Mouse (Mus musculus): ENCODE results near the gene Polr2i.
"Not testable (repeated sequence)": the region's sequence is repeated elsewhere in the genome, so short reads cannot be mapped to it uniquely, and the experiment has no call there.

Gene Polr2i

DNA sequence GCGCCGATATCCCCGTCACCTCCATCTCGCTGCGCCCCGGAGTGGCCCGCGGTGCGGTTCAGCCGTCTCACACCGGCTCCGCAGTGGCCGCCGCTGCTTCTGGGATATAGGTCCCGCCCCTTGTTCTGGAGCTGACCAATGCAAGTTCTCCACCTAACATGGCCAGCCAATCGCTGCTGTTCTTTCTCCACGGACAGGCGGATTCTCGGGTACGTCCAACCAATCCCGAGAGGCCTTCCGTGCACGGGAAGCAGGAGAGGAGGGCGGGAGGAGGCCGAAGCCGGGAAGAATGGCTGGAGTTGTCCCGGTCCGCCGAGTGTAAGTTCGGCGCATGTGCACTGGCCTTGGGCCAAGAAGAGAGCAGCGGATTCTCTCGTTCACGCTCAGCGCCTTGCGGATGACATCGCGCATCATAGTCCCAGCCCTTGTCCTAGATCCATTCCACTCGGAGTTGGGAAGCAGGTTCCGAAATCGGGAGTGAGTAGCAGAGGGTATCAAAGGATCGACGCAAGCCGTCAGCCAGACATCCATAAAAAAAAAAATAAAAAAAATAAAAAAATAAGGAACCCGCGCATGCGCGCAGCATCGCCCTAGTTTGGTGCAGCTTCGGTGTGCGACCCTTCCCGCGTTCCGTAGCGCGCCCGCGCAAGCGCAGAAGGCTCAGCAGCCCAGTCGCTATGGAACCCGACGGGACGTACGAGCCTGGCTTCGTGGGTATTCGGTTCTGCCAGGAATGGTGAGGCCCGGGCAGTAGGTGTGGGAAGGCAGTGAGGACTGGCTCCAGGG lies at the start of gene Polr2i, which contains the start of gene Tbcb:
Polr2i (plus strand) TSS at position 280 of the 786 bp plus-strand sequence.
Tbcb (minus strand) TSS at position 604 of the 786 bp plus-strand sequence.
- DNase-seq, result peak; percentile 93 to 94

DNA sequence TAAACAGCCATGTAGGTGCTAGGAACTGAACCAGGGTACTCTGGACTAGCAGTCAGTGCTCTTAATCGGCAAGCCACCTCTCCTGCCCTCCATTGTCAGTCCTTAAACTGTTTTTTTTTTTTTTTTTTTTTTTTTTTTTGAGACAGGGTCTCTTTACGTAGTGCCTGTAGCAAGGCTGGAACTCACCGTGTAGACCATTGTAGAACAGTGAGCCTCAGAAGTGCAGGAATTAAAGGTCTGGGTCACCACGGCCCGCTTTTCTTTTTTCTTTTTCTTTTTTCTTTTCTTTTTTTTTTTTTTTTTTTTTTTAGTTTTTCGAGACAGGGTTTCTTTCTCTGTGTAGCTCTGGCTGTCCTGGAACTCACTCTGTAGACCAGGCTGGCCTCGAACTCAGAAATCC lies 48.6 kb upstream of the Polr2i start:
- not testable (repeated sequence) for DNase-seq

- DNase-seq, result peak; percentile 82 to 88
Measured at GRCm38 (mm10) chr7:30183879-30184289, 47.9 kb upstream of the Polr2i start, which contains the start of gene Cox7a1. Cox7a1 (plus strand) TSS chr7:30184144.

- DNase-seq, result no peak
Measured at GRCm38 (mm10) chr7:30184641-30185348, 47.0 kb upstream of the Polr2i start.

DNA sequence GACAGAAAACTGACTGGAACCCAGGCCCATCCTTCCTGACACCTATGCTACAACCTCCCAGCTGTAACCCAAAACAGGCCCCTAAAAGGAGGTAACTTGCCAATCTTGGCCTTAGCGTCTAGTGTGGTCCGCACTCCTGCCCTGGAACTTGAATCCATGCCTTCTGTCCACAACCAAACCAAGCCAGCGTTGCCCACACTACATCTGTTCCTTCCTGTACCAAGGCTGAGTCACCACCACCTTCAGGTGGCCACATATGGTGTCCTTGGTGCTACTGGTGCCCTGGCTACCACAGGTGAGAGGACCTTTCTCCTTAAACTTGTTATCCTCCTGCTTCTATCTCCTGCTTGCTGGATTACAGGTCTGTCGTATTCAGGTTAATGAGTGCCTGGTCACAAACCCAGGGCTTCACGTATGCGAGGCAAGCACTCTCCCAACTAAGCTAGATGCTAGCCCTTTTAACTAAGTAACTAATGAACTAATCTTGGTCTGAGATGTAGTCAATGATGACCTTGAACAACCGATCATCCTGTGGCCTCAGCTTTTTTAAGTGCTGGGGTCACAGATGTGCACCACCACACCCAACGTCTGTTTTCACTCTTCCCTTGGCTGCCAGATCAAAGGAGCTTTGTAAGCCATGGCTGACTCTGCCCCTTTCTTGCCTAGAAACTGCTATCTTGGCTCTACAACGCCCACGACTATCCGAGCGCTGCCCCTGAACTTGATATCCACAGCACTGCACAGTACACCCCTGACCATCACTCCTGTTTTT lies 43.2 kb upstream of the Polr2i start:
- no peak for DNase-seq

DNA sequence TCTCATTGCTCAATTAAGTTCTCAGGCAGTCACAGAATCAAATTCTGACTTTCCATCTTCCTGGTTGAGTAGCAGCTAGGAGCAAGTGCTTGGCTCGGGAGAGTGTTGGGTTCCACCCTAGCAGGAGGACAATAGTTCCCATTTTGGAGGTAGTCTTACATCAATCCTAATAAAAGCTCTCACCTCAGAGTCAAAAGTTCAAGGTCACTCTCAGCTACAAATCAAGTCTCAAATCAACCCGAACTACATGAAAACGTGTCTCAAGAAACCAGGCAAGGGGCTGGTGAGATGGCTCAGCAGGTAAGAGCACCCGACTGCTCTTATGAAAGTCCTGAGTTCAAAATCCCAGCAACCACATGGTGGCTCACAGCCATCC lies 42.6 kb upstream of the Polr2i start:
- DNase-seq, result no peak

DNA sequence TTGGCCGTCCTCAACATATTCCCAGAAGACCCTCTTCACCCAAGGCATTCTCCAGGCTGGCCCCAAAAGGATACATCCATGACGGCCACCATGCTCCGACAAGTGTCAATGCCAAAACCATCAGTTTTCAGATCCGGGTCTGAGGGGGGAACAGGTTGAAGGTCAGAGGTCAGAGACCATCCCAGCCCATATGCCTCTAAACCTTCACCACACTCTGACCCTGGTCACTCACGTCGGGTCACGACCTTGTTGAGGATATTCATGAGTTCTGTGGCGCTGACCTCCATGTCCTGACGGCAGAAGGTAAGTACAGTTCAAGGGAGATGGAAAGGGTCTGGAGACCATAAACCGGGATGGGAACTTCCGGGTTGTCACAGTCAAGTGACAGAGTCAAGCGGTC lies 39.7 kb upstream of the Polr2i start:
- DNase-seq, result no peak

- no peak for DNase-seq
Measured at GRCm38 (mm10) chr7:30193013-30193412, 38.7 kb upstream of the Polr2i start.

DNA sequence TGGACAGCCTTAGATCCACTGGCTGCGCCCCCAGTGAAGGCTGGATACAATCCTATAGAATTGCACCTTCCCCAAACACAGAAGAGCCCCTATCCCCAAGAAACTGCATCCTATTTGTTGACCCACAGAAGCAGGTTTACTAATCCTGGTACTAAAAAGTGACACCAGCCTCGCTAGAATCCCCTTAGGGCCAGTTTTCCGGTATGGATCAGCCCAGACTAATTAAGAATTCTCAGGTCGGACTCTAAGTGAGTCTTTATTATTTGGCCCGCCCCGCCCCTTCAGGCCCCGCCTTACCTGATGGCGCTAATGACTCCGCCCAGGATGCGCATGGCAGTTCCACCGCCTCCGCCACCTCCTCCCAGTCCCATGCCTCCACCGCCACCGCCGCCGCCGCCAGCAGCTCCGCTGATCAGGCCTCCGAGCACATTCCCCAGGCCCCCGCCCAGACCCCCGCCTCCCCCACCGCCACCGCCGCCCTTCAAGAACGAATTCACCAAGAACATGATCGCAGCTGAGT lies 38.1 kb upstream of the Polr2i start:
- peak; percentile 59 to 68 for DNase-seq

GRCm38 (mm10) chr7:30194101-30194831 lies 37.5 kb upstream of the Polr2i start:
- DNase-seq, result peak in 1 of 2 experiments; percentile 32

DNA sequence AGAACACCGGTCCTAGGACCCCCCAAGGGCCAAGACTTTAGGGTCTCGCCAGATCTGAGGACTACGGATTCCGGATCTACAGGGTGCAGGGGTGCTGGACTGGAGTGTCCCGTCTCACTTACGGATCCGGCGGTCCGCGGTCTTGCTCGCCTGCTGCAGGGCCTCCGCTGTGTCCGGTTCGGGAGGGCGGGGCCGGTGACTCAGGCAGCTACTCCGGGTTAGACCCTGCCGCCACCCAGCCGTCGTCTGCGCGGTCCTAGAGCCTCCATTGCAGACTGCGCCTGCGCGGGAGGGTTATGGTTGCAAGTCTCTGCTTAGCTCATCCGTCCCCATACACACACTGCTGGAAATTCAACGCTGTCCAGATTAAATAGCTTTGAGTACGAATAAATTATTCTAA lies 36.9 kb upstream of the Polr2i start:
- peak; percentile 92 to 94 for DNase-seq

DNA sequence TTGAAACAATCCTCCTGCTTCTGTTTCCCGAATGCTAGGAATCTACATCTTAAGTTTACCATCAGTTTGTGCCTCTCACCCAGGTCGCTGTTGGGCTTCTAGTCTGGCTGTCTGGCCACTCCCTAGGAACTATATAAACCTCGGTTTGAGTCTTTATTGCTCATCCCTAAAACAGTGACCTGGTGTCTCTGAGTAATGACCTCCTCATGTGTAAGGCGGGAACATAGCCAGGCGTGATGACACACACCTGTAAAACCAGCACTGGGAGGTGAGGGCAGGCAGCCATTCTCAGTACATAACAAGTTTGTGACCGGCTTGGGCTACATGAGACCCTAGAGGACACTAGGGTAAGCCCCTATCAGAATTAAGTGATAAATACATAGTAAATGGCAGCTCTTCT lies 36.3 kb upstream of the Polr2i start:
- no peak for DNase-seq

DNA sequence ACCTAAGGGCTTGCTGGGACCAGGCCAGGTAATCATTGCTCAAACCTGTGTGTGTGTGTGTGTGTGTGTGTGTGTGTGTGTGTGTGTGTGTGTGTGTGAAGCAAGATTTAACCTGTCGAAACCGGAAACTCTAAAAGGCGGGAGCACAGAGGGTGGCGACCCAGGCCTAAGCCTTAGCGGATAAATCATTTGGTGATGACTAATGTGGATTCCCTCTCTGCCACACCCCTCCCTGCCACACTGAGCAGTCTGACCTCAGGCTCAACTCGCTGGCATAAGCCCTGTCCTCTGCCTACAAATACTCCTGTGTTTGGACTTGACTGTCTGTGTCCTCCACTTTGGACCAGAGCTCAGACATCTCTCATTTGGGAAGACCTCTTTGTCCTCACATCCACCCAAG lies 35.6 kb upstream of the Polr2i start:
- no peak for DNase-seq

DNA sequence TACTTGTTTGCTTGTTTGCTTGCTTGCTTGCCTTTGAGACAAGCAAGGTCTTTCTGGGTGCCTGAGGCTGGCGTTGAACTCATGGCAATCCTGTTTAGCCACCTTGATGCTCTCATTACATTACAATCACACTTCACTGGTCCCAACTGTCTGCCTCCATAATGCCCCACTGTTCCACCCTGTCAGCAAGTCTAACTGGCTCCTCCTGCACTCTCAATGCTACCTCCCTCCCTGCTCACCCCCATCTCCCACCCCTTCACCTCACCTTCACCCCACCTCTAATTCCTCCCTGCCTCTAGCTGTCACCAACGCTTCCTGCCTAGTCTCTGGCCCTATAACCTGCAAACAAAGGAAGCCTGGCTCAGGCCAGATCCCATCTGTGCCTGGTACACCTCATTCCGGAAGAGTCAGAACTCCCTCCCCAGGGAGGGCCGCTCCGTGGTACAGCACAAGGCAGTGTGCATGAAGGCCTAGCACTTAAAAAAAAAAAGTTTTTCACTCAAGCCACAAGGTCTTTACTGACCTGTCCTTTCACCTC lies 34.1 kb upstream of the Polr2i start:
- DNase-seq, result no peak

GRCm38 (mm10) chr7:30198481-30198971 lies 33.2 kb upstream of the Polr2i start, which contains the start of gene Capns1:
Capns1 (minus strand) TSS chr7:30198811.
- DNase-seq, result peak; percentile 52 to 54

DNA sequence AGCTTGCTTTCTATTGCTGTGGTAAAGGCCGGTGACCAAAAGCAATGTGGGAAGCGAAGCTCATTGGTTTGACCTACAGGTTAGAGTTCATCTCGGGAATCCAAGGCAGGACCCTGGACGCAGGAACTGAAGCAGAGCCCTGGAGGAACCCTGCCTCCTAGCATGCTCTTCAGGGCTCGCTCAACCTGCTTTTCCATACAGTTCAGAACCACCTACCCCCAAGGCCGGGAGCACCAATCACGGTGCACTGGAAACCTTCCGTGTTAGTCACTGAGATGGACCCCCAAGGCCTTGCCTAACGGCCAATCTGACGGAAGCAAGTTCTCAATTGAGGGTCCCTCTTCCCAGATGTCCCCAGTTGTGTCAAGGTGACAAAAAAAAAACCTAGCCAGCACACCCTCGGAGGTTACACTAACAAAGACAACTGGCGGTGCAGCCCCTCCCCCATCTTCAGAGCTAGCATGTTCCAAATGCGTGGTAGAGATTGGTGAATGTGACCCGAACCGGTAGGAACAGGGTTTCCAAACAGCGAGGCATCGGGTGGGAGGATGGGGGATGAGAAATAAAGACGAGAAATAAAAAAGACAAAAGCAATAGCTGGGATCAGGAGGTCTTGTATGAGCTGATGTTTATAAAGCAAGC lies 32.1 kb upstream of the Polr2i start:
- DNase-seq, result no peak

DNA sequence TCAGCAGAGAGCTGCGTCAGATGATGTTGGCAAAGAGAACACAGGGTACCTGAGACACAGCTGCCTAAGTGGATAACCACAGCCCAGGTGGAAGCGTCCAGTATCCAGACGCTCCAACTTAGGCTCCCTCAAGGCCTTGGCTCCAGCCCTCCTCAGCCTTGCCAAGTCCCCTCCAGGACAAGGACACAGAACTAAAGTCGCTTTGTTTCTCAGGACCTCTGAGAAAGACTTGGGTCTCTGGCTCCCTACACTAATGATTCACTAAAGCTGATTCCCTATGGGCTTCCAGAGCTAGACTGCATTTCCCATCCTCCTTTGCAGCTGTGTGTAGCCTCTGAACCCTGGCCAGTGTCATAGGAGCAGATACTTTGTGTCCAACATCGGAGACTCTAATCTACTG lies 31.5 kb upstream of the Polr2i start:
- no peak for DNase-seq

DNA sequence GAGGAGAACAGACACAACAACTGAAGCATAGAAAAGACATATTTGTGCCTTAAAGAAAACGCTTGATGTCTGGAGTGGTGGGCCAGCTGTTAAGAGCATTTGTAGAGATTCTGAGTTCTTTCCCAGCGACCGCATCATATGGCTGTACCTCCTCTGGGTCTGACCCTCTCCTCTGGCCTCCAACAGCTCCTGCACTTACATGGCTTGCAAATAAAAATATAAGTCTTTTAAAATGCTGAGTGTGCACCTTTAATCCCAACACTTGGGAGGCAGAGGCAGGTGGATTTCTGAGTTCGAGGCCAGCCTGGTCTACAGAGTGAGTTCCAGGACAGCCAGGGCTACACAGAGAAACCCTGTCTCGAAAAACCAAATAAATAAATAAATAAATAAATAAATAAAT lies 31.1 kb upstream of the Polr2i start:
- not testable (repeated sequence) for DNase-seq

GRCm38 (mm10) chr7:30202895-30203690 lies 28.7 kb upstream of the Polr2i start:
- DNase-seq, result no peak

DNA sequence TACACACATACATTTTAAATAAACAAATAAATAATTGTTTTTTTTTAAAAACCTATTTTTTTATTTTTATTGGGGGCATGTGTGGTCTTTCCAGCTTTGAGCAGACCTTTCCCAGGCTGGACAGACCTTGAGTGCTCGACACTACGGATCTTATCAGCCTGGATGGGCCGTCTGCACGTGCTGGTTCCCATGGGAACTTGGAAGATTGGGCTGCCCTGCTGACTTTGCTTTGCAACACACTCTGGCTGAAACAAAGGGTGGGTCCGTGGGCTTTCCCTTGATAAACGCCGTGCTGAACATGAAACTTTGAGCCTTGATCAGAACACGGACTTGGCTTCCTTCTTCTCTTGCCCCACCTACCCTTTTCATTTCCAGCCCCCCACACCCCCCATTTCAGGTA lies 27.4 kb upstream of the Polr2i start:
- no peak for DNase-seq
